Comparison of ENCODE assay signal across 24 mouse cellular contexts in genomic region chr6:124418686-124419085, GRCm38 (mm10).
"Had no signal": no experiment of that assay in that cellular context is flagged by ENCODE, and none has a peak within 500 bp of the region (broad histone marks: within the 10 kb centered on the region; RNA-seq: fewer than 3 reads in every experiment).

No protein-coding gene starts in this region.

- H3K36me3 ChIP-seq: heart, embryonic 13.5 days; heart, embryonic 15.5 days; hindbrain, embryonic 13.5 days; hindbrain, embryonic 15.5 days; kidney, embryonic 15.5 days; limb, embryonic 10.5 days; limb, embryonic 12.5 days; liver, embryonic 13.5 days; liver, embryonic 15.5 days had no signal

- H3K4me2 ChIP-seq: heart, embryonic 11.5 days; heart, embryonic 13.5 days; heart, embryonic 15.5 days; hindbrain, embryonic 13.5 days; hindbrain, embryonic 15.5 days; kidney, embryonic 15.5 days; limb, embryonic 12.5 days; liver, embryonic 13.5 days; liver, embryonic 15.5 days had no signal

- DNase-seq: gastrocnemius, postnatal 14 days; gastrocnemius, postnatal 36 days; heart, adult 11 months; heart, adult 2 months; heart, postnatal 14 days; heart, postnatal 36 days; kidney, adult 11 months; kidney, postnatal 25 days; liver; liver, embryonic 13.5 days; liver, postnatal 0 days had no signal

- H3K27ac ChIP-seq: heart, adult 2 months; heart, embryonic 13.5 days; heart, embryonic 15.5 days; hindbrain, embryonic 13.5 days; hindbrain, embryonic 15.5 days; hindbrain, postnatal 0 days; kidney, embryonic 15.5 days; kidney, postnatal 0 days; left cerebral cortex, adult 2 months; limb, embryonic 10.5 days; limb, embryonic 12.5 days; liver, embryonic 13.5 days; liver, embryonic 15.5 days had no signal

- H3K4me3 ChIP-seq: heart, adult 2 months; heart, embryonic 13.5 days; heart, embryonic 15.5 days; hindbrain, embryonic 13.5 days; hindbrain, embryonic 15.5 days; kidney, embryonic 15.5 days; left cerebral cortex, adult 2 months; limb, embryonic 10.5 days; limb, embryonic 12.5 days; liver, embryonic 13.5 days; liver, embryonic 15.5 days had no signal

- H3K9me3 ChIP-seq: heart, embryonic 13.5 days; heart, embryonic 15.5 days; hindbrain, embryonic 13.5 days; hindbrain, embryonic 15.5 days; kidney, embryonic 15.5 days; limb, embryonic 10.5 days; limb, embryonic 12.5 days; liver, embryonic 13.5 days; liver, embryonic 15.5 days had no signal

- H3K9ac ChIP-seq: heart, embryonic 13.5 days; heart, embryonic 15.5 days; hindbrain, embryonic 13.5 days; hindbrain, embryonic 15.5 days; kidney, embryonic 15.5 days; limb, embryonic 12.5 days; liver, embryonic 13.5 days; liver, embryonic 15.5 days; liver, postnatal 0 days had no signal

- ATAC-seq: hindbrain, postnatal 0 days; intestine, embryonic 16.5 days; liver, postnatal 0 days had no signal

- H3K27me3 ChIP-seq: heart, embryonic 15.5 days; hindbrain, embryonic 13.5 days; hindbrain, embryonic 15.5 days; kidney, embryonic 15.5 days; limb, embryonic 12.5 days; liver, embryonic 13.5 days; liver, embryonic 15.5 days had no signal
